In genomic region chr5:118172078-118172723, GRCm38 (mm10) we compare ENCODE assay signal across 8 mouse cellular contexts. TPM values are rescaled to one million over a fixed set of nuclear protein-coding genes. Genes with fewer than 3 reads are reported as not detected.
DNase-seq lines count a peak whose midpoint lies in the region; ATAC-seq lines count a peak whose summit lies in the region.

No protein-coding gene starts in this region.

- H3K36me3 ChIP-seq in lung, embryonic 15.5 days, result no peaks in the 10 kb centered on the region
- no peaks in the 10 kb centered on the region for H3K36me3 ChIP-seq in embryonic facial prominence, embryonic 12.5 days
- no peaks in the 10 kb centered on the region for H3K36me3 ChIP-seq in intestine, embryonic 15.5 days

- under 1% methylated on average over 27 of the region's 27 CpGs for WGBS in lung, embryonic 15.5 days
- 1% methylated on average over 27 of the region's 27 CpGs for WGBS in embryonic facial prominence, embryonic 12.5 days
- under 1% methylated on average over 27 of the region's 27 CpGs for WGBS in intestine, embryonic 15.5 days

- H3K9me3 ChIP-seq in lung, embryonic 15.5 days, result 0 out of 2 replicates have a peak, but pooled peaks cover 6% of the 10 kb centered on the region
- peaks cover 3% of the 10 kb centered on the region; the same call in 1 of the 2 replicates for H3K9me3 ChIP-seq in embryonic facial prominence, embryonic 12.5 days
- no peaks in the 10 kb centered on the region for H3K9me3 ChIP-seq in intestine, embryonic 15.5 days

- peaks cover 28% of the 10 kb centered on the region for H3K4me1 ChIP-seq in lung, embryonic 15.5 days
- H3K4me1 ChIP-seq in embryonic facial prominence, embryonic 12.5 days, result peaks cover 26% of the 10 kb centered on the region
- peaks cover 29% of the 10 kb centered on the region for H3K4me1 ChIP-seq in intestine, embryonic 15.5 days (replicated peaks)

- H3K27me3 ChIP-seq in lung, embryonic 15.5 days, result peaks cover 86% of the 10 kb centered on the region
- H3K27me3 ChIP-seq in embryonic facial prominence, embryonic 12.5 days, result peaks cover 77% of the 10 kb centered on the region
- peaks cover 72% of the 10 kb centered on the region for H3K27me3 ChIP-seq in intestine, embryonic 15.5 days (replicated peaks)

- H3K27ac ChIP-seq in lung, embryonic 15.5 days, result no peak overlapping the region
- no peak overlapping the region for H3K27ac ChIP-seq in embryonic facial prominence, embryonic 12.5 days
- H3K27ac ChIP-seq in intestine, embryonic 15.5 days, result no peak overlapping the region

- DNase-seq in lung, postnatal 14 days, result no peak
- DNase-seq in neural tube, embryonic 10.5 days (ENCODE audit: extremely low spot score, low spot score), result peak; percentile 47
- no peak for DNase-seq in layer of hippocampus, adult 18-20 months (ENCODE audit: low spot score in 2 of 2)
- DNase-seq in natural killer cell, adult 2 months (ENCODE audit: low spot score in 2 of 2), result no peak
- DNase-seq in layer of hippocampus, postnatal 10 days (ENCODE audit: low spot score in 2 of 2), result no peak

- H3K4me3 ChIP-seq in lung, embryonic 15.5 days, result peak overlapping the region; percentile 39
- peak overlapping the region; percentile 35 for H3K4me3 ChIP-seq in embryonic facial prominence, embryonic 12.5 days
- peak overlapping the region; percentile 37 for H3K4me3 ChIP-seq in intestine, embryonic 15.5 days (replicated peaks)

- ATAC-seq in lung, embryonic 15.5 days (ENCODE audit: borderline replicate concordance, extremely low read depth, low FRiP score, low TSS enrichment), result no peak
- no peak for ATAC-seq in embryonic facial prominence, embryonic 12.5 days (ENCODE audit: insufficient number of reproducible peaks, insufficient read depth, low FRiP score, low TSS enrichment)
- ATAC-seq in intestine, embryonic 15.5 days, result no peak

- peak overlapping the region; percentile 65 for H3K4me2 ChIP-seq in lung, embryonic 15.5 days
- H3K4me2 ChIP-seq in embryonic facial prominence, embryonic 12.5 days (replicated peaks), result peak overlapping the region; percentile 51
- H3K4me2 ChIP-seq in intestine, embryonic 15.5 days (replicated peaks), result peak overlapping the region; percentile 73

- H3K9ac ChIP-seq in lung, embryonic 15.5 days, result no peak overlapping the region
- H3K9ac ChIP-seq in embryonic facial prominence, embryonic 12.5 days, result peak overlapping the region; percentile 12; the same call in 1 of the 2 replicates
- H3K9ac ChIP-seq in intestine, embryonic 15.5 days, result 0 out of 2 replicates have a peak overlapping the region, but pooled peaks have one; percentile 13

RNA-seq across cellular contexts. Expression of gene Hrk, which starts 7.8 kb away (rescaled TPM):
- polyA plus RNA-seq in lung, embryonic 15.5 days (2015; fragmentation: Nextera tagmentation; extraction: Ambion mirVana), result 0.06 TPM in 1 of 2 replicates, not detected in the other
- 0.45 and 0.85 TPM in 2 replicates for polyA plus RNA-seq in embryonic facial prominence, embryonic 12.5 days (2016; fragmentation: Nextera tagmentation; extraction: Ambion mirVana)
- 0.11 and 0.25 TPM in 2 replicates for polyA plus RNA-seq in intestine, embryonic 15.5 days (2015; fragmentation: Nextera tagmentation; extraction: Ambion mirVana)
- total RNA-seq in layer of hippocampus, adult 18-20 months (2021), result 10 to 100 TPM; 30.8 to 35.9 TPM
- total RNA-seq in layer of hippocampus, postnatal 10 days (2021), result 10 to 100 TPM; 45.3 to 48.5 TPM

RNA-seq across cellular contexts. Expression of gene Fbxw8, which starts 16.9 kb away (rescaled TPM):
- polyA plus RNA-seq in lung, embryonic 15.5 days (2015; fragmentation: Nextera tagmentation; extraction: Ambion mirVana), result 30.2 and 30.9 TPM in 2 replicates
- polyA plus RNA-seq in embryonic facial prominence, embryonic 12.5 days (2016; fragmentation: Nextera tagmentation; extraction: Ambion mirVana), result 44.5 and 45.0 TPM in 2 replicates
- polyA plus RNA-seq in intestine, embryonic 15.5 days (2015; fragmentation: Nextera tagmentation; extraction: Ambion mirVana), result 20.7 and 22.6 TPM in 2 replicates
- 10 to 100 TPM; 34.4 to 34.7 TPM for total RNA-seq in layer of hippocampus, adult 18-20 months (2021)
- total RNA-seq in layer of hippocampus, postnatal 10 days (2021), result 10 to 100 TPM; 39.8 to 42.4 TPM
